Mouse (Mus musculus) stomach, postnatal 0 days (tissue): Measurements from ENCODE around the gene Saal1. TPM values are rescaled to one million over a fixed set of nuclear protein-coding genes. Genes with fewer than 3 reads are reported as not detected.
"Not testable (repeated sequence)": the region's sequence is repeated elsewhere in the genome, so short reads cannot be mapped to it uniquely, and the experiment has no call there.

Experiments
- ATAC-seq: fragments of 200-750 bp; cut with Nextera tagmentation; 2 replicates; pipeline ENCODE4 v1.8.0; 2017; ENCODE audit not compliant: low FRiP score, low TSS enrichment
- DNase-seq: peaks from one replicate; pipeline ENCODE4 v3.0.0-alpha.2; 2016; ENCODE audit warnings: low spot score
- H3K27ac ChIP-seq: fragments of 300-500 bp; sonication (generic); replicated peaks from 2 replicates; pipeline ENCODE4 v1.5.1; 2014; ENCODE audit warnings: mild to moderate bottlenecking, control low read depth
- H3K27me3 ChIP-seq: fragments of 300-500 bp; sonication (generic); 2 replicates; pipeline ENCODE4 v1.6.1; 2014; ENCODE audit warnings: low read length; ENCODE audit not compliant: control insufficient read depth, insufficient read depth
- H3K36me3 ChIP-seq: fragments of 300-500 bp; sonication (generic); 2 replicates; pipeline ENCODE4 v1.6.1; 2014; ENCODE audit warnings: low read length, mixed read lengths; ENCODE audit not compliant: control insufficient read depth, insufficient read depth
- H3K4me1 ChIP-seq: fragments of 300-500 bp; sonication (generic); replicated peaks from 2 replicates; pipeline ENCODE4 v1.6.1; 2014; ENCODE audit warnings: antibody characterized with exemption; ENCODE audit not compliant: control insufficient read depth, insufficient read depth
- H3K4me2 ChIP-seq: fragments of 300-500 bp; sonication (generic); replicated peaks from 2 replicates; pipeline ENCODE4 v1.6.1; 2014; ENCODE audit warnings: low read depth, mild to moderate bottlenecking, control low read depth, moderate library complexity
- H3K4me3 ChIP-seq: fragments of 300-500 bp; sonication (generic); 2 replicates; pipeline ENCODE4 v1.5.1; 2014; ENCODE audit warnings: low read depth, low read length, control low read depth
- H3K9ac ChIP-seq: fragments of 300-500 bp; sonication (generic); 2 replicates; pipeline ENCODE4 v1.6.1; 2014; ENCODE audit warnings: mild to moderate bottlenecking, low read length, control low read depth, mixed read lengths
- H3K9me3 ChIP-seq: fragments of 300-500 bp; sonication (generic); 2 replicates; pipeline ENCODE4 v1.6.1; 2016; ENCODE audit warnings: low read length; ENCODE audit not compliant: control insufficient read depth
- CTCF ChIP-seq: IDR thresholded peaks from 2 replicates; pipeline ENCODE4 v1.5.1; 2016; ENCODE audit warnings: antibody characterized with exemption, low read depth, mild to moderate bottlenecking, moderate library complexity
- EP300 ChIP-seq: optimal IDR thresholded peaks from 2 replicates; pipeline ENCODE3; 2016; ENCODE audit warnings: antibody characterized with exemption
- WGBS: fragments of 180-500 bp; shearing (Covaris S2); extraction: QIAGEN DNeasy Blood & Tissue Kit; methylation state at CpG from one replicate; pipeline ENCODE4 v1.1.7; 2014; 5-methylcytosine and 5-hydroxymethylcytosine counted together
- polyA plus RNA-seq: library from polyadenylated mRNA; unstranded; fragments of >200 nt; fragmentation: Nextera tagmentation; extraction: Ambion mirVana; gene quantifications from 2 replicates; pipeline ENCODE4 v1.2.1, GENCODE M21; 2015

Saal1 gene
- polyA plus RNA-seq, 1 experiment from 2014 or later = 10.4 TPM

- TF ChIP-seq CTCF (peak; percentile 74), EP300 (no peak)
- H3K27ac ChIP-seq = no peak overlapping the region
- H3K4me1 ChIP-seq = no peaks in the 10 kb centered on the region
- H3K4me2 ChIP-seq = no peak overlapping the region
- H3K36me3 ChIP-seq = no peaks in the 10 kb centered on the region
- ATAC-seq = no peak
- H3K9me3 ChIP-seq = no peaks in the 10 kb centered on the region
- no peak overlapping the region for H3K9ac ChIP-seq
- H3K4me3 ChIP-seq = no peak overlapping the region
- no peaks in the 10 kb centered on the region for H3K27me3 ChIP-seq
- WGBS = 34% methylated on average over 9 of the region's 9 CpGs
- peak; percentile 47 for DNase-seq
Measured at GRCm38 (mm10) chr7:46665236-46665635, 45.2 kb downstream of the Saal1 start.

GRCm38 (mm10) chr7:46661591-46662090 lies 48.8 kb downstream of the Saal1 start:
- Histone ChIP-seq H3K36me3 (no peaks in the 10 kb centered on the region), H3K4me3 (no peak overlapping the region), H3K4me2 (no peak overlapping the region), H3K9ac (no peak overlapping the region), H3K9me3 (no peaks in the 10 kb centered on the region), H3K27ac (no peak overlapping the region), H3K4me1 (no peaks in the 10 kb centered on the region), H3K27me3 (no peaks in the 10 kb centered on the region)
- WGBS = 44% methylated on average over 18 of the region's 18 CpGs
- no peak for ATAC-seq
- TF ChIP-seq CTCF (no peak), EP300 (no peak)
- DNase-seq = no peak

- Histone ChIP-seq H3K27ac (no peak overlapping the region), H3K4me3 (no peak overlapping the region), H3K4me1 (no peaks in the 10 kb centered on the region), H3K4me2 (no peak overlapping the region), H3K36me3 (no peaks in the 10 kb centered on the region), H3K9ac (no peak overlapping the region), H3K27me3 (no peaks in the 10 kb centered on the region), H3K9me3 (no peaks in the 10 kb centered on the region)
- no peak for DNase-seq
- no peak for ATAC-seq
- 30% methylated on average over 2 of the region's 2 CpGs for WGBS
- TF ChIP-seq CTCF (no peak), EP300 (no peak)
Measured at GRCm38 (mm10) chr7:46652279-46652678, 58.2 kb downstream of the Saal1 start.

- H3K9ac ChIP-seq, H3K9me3 ChIP-seq, H3K4me3 ChIP-seq, H3K4me1 ChIP-seq, H3K27me3 ChIP-seq, DNase-seq, ATAC-seq, H3K27ac ChIP-seq, H3K4me2 ChIP-seq, H3K36me3 ChIP-seq: not testable (repeated sequence)
- 34% methylated on average over 5 of the region's 5 CpGs for WGBS
Measured at GRCm38 (mm10) chr7:46650231-46650630, 60.2 kb downstream of the Saal1 start.

- no peak overlapping the region for H3K4me3 ChIP-seq
- ATAC-seq (no peak), DNase-seq (no peak)
- H3K27ac ChIP-seq = no peak overlapping the region
- H3K36me3 ChIP-seq = no peaks in the 10 kb centered on the region
- TF ChIP-seq EP300 (no peak), CTCF (no peak)
- H3K9me3 ChIP-seq = no peaks in the 10 kb centered on the region
- WGBS = 67% methylated on average over 4 of the region's 4 CpGs
- H3K27me3 ChIP-seq = no peaks in the 10 kb centered on the region
- no peak overlapping the region for H3K9ac ChIP-seq
- no peak overlapping the region for H3K4me2 ChIP-seq
- H3K4me1 ChIP-seq = no peaks in the 10 kb centered on the region
Measured at GRCm38 (mm10) chr7:46648431-46649140, 61.9 kb downstream of the Saal1 start.

GRCm38 (mm10) chr7:46643172-46643571 lies 67.3 kb downstream of the Saal1 start:
- Histone ChIP-seq H3K36me3 (no peaks in the 10 kb centered on the region), H3K9me3 (no peaks in the 10 kb centered on the region), H3K4me3 (no peak overlapping the region), H3K27me3 (no peaks in the 10 kb centered on the region), H3K4me1 (no peaks in the 10 kb centered on the region), H3K27ac (no peak overlapping the region), H3K9ac (no peak overlapping the region), H3K4me2 (no peak overlapping the region)
- DNase-seq (no peak), ATAC-seq (no peak)
- 74% methylated on average over 1 of the region's 1 CpGs for WGBS
- no peak for TF ChIP-seq EP300
- TF ChIP-seq CTCF = peak; percentile 42
